8 mouse cellular contexts compared by ENCODE assay signal in the genomic region with DNA sequence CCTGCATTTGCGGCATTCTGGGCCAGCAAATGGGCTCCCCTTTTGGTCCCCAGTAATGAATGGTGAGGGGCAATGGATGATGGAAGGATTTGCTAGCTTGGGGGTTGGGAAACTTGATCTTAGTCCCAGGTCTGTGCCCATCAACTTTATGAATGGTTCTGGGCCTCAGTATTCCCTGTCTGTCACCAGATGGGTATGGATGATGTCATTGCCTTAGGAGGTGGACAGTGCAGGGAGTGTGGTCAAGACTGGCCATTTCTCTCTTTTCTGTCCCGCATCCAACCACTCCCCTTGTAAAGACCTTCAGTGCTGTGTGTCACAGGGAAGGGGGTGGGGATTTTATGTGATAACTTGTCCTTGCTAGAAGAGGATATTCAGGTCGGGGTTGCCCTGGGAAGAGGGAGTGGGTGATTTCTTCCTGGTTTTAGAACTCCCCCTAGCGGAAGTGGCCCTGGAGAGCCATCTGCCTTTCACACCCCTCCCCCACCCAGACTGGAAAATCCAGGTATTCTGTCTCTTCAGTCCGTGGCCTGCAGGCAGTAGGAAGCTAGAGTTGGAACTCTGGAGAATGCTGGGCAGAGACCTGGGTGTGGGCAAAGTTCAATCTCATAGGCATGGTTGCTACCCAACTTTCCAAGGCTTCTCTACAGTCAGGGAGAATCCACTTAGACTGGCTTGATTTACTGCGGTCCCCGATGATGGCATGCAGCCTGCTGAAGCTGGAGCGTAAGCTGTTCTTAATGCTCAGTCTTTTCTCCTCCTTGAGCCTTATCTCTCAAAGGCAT. TPM values are rescaled to one million over a fixed set of nuclear protein-coding genes. Genes with fewer than 3 reads are reported as not detected.
DNase-seq lines count a peak whose midpoint lies in the region; ATAC-seq and TF ChIP-seq lines count a peak whose summit lies in the region.

No protein-coding gene starts in this region.

- no peak; the same call in 1 of the 2 replicates for ATAC-seq in kidney, postnatal 0 days (replicated peaks; ENCODE audit: low FRiP score, low read depth)

- no peaks in the 10 kb centered on the region for H3K9me3 ChIP-seq in heart, embryonic 10.5 days
- H3K9me3 ChIP-seq in kidney, postnatal 0 days (replicated peaks; ENCODE audit: low read length): no peaks in the 10 kb centered on the region

- peak overlapping the region; percentile 82; the same call in 1 of the 2 replicates for H3K9ac ChIP-seq in kidney, postnatal 0 days (ENCODE audit: low read depth, low read length)

- peaks cover 62% of the 10 kb centered on the region for H3K4me1 ChIP-seq in heart, embryonic 10.5 days
- H3K4me1 ChIP-seq in kidney, postnatal 0 days (replicated peaks; ENCODE audit: insufficient read depth, low read length): peaks cover 43% of the 10 kb centered on the region

- peak; percentile 62 for TF ChIP-seq CTCF in kidney, postnatal 0 days (IDR thresholded peaks at IDR 0.05; ENCODE audit: low read depth)

- H3K4me3 ChIP-seq in heart, embryonic 10.5 days: peak overlapping the region; percentile 97
- peak overlapping the region; percentile 84 for H3K4me3 ChIP-seq in kidney, postnatal 0 days (replicated peaks; ENCODE audit: low read depth, low read length)

- no peaks in the 10 kb centered on the region for H3K36me3 ChIP-seq in heart, embryonic 10.5 days
- no peaks in the 10 kb centered on the region for H3K36me3 ChIP-seq in kidney, postnatal 0 days (ENCODE audit: insufficient read depth, low read length)

- H3K27me3 ChIP-seq in heart, embryonic 10.5 days (ENCODE audit: insufficient read depth, poor library complexity, severe bottlenecking): no peaks in the 10 kb centered on the region
- no peaks in the 10 kb centered on the region for H3K27me3 ChIP-seq in kidney, postnatal 0 days (ENCODE audit: insufficient read depth, low read length)

- WGBS in heart, embryonic 10.5 days: 20% methylated on average over 8 of the region's 8 CpGs
- 21% methylated on average over 8 of the region's 8 CpGs for WGBS in kidney, postnatal 0 days

- H3K27ac ChIP-seq in heart, embryonic 10.5 days: peak overlapping the region; percentile 97
- peak overlapping the region; percentile 93 for H3K27ac ChIP-seq in kidney, postnatal 0 days

- peak overlapping the region; percentile 81 for H3K4me2 ChIP-seq in kidney, postnatal 0 days (ENCODE audit: low read length)

- peak; percentile 64 to 69 for DNase-seq in right cerebral cortex, adult 2 months (ENCODE audit: low spot score in 2 of 2)
- no peak for DNase-seq in right cerebral cortex, postnatal 25 days
- peak; percentile 66 to 67 for DNase-seq in cerebellum, adult 18-20 months
- DNase-seq in heart, embryonic 10.5 days (ENCODE audit: low spot score): peak; percentile 78
- DNase-seq in kidney, postnatal 0 days (ENCODE audit: low spot score): peak; percentile 67
- peak; percentile 62 for DNase-seq in lung, postnatal 25 days (ENCODE audit: low spot score)
- peak; percentile 81 for DNase-seq in yolk sac, embryonic 10.5 days (ENCODE audit: low spot score)
- no peak for DNase-seq in layer of hippocampus, adult 8-10 months (ENCODE audit: low spot score in 2 of 2)

RNA-seq across cellular contexts. Expression of a gene that starts 2.8 kb away (rescaled TPM):
- 50.8 and 65.1 TPM in 2 replicates for polyA plus RNA-seq in heart, embryonic 10.5 days (2016; fragmentation: Nextera tagmentation; extraction: Ambion mirVana)
- polyA plus RNA-seq in kidney, postnatal 0 days (2015; fragmentation: Nextera tagmentation; extraction: Ambion mirVana): 87.7 and 96.4 TPM in 2 replicates
- 100 to 1,000 TPM; 102 to 109 (median 104) TPM for total RNA-seq in layer of hippocampus, adult 8-10 months (2022)

RNA-seq across cellular contexts. Expression of a gene that starts 19.4 kb away (rescaled TPM):
- polyA plus RNA-seq in heart, embryonic 10.5 days (2016; fragmentation: Nextera tagmentation; extraction: Ambion mirVana): 387 and 414 TPM in 2 replicates
- polyA plus RNA-seq in kidney, postnatal 0 days (2015; fragmentation: Nextera tagmentation; extraction: Ambion mirVana): 716 and 863 TPM in 2 replicates
- 100 to 1,000 TPM; 304 to 481 (median 389) TPM for total RNA-seq in layer of hippocampus, adult 8-10 months (2022)

RNA-seq across cellular contexts. Expression of a gene that starts 25.9 kb away (rescaled TPM):
- 0.30 TPM in 1 of 2 replicates, not detected in the other for polyA plus RNA-seq in heart, embryonic 10.5 days (2016; fragmentation: Nextera tagmentation; extraction: Ambion mirVana)
- polyA plus RNA-seq in kidney, postnatal 0 days (2015; fragmentation: Nextera tagmentation; extraction: Ambion mirVana): not detected in 2 replicates
- total RNA-seq in layer of hippocampus, adult 8-10 months (2022): 1 to 10 TPM in 1 of 4 experiments, under 1 TPM in 2, not detected in 1; 0.93 to 1.4 (median 0.98) TPM

RNA-seq across cellular contexts. Expression of a gene that starts 35.2 kb away (rescaled TPM):
- 11.6 and 17.0 TPM in 2 replicates for polyA plus RNA-seq in heart, embryonic 10.5 days (2016; fragmentation: Nextera tagmentation; extraction: Ambion mirVana)
- 13.9 and 14.8 TPM in 2 replicates for polyA plus RNA-seq in kidney, postnatal 0 days (2015; fragmentation: Nextera tagmentation; extraction: Ambion mirVana)
- total RNA-seq in layer of hippocampus, adult 8-10 months (2022): 10 to 100 TPM; 18.6 to 22.2 (median 20.6) TPM

RNA-seq across cellular contexts. Expression of a gene that starts 39.0 kb away (rescaled TPM):
- polyA plus RNA-seq in heart, embryonic 10.5 days (2016; fragmentation: Nextera tagmentation; extraction: Ambion mirVana): 9.2 and 9.6 TPM in 2 replicates
- 5.1 and 5.6 TPM in 2 replicates for polyA plus RNA-seq in kidney, postnatal 0 days (2015; fragmentation: Nextera tagmentation; extraction: Ambion mirVana)
- total RNA-seq in layer of hippocampus, adult 8-10 months (2022): 10 to 100 TPM; 58.6 to 70.2 (median 68.1) TPM

Comparison
In these comparisons a context has a peak if more than half of its experiments do, and no peak if none do; other contexts are left out.
1. DNase-seq: peak in right cerebral cortex, adult 2 months (2 of 2), cerebellum, adult 18-20 months (2 of 2), heart, embryonic 10.5 days (single experiment), kidney, postnatal 0 days (single experiment), lung, postnatal 25 days (single experiment) and yolk sac, embryonic 10.5 days (single experiment); none in right cerebral cortex, postnatal 25 days (single experiment) and layer of hippocampus, adult 8-10 months (0 of 2).